8 mouse cellular contexts compared by ENCODE assay signal in the genomic region with DNA sequence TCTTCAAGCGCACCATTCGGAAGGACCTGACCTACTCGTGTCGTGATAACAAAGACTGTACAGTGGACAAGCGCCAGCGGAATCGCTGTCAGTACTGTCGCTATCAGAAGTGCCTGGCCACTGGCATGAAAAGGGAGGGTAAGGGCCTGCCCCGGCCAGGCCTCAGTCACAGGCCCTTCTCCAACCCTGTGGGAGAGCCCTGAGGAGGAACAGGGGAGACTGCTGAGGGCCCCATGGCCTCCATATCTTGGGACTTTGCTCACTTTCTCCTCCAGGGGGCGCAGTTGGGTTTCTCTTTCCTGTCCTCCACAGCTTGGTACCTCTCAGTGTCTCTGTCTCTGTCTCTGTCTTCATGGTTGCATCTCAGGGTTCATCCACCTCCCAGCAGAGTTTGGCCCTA. TPM values are rescaled to one million over a fixed set of nuclear protein-coding genes. Genes with fewer than 3 reads are reported as not detected.
DNase-seq lines count a peak whose midpoint lies in the region; ATAC-seq lines count a peak whose summit lies in the region.

No protein-coding gene starts in this region.

- no peak overlapping the region for H3K4me2 ChIP-seq in forebrain, embryonic 11.5 days (ENCODE audit: low read depth, low read length, severe bottlenecking)
- H3K4me2 ChIP-seq in forebrain, embryonic 15.5 days (replicated peaks) = no peak overlapping the region
- H3K4me2 ChIP-seq in embryonic facial prominence, embryonic 11.5 days (ENCODE audit: low read depth, low read length) = no peak overlapping the region

- no peak overlapping the region for H3K4me3 ChIP-seq in forebrain, embryonic 11.5 days (ENCODE audit: low read depth, low read length)
- no peak overlapping the region for H3K4me3 ChIP-seq in forebrain, embryonic 15.5 days
- no peak overlapping the region for H3K4me3 ChIP-seq in embryonic facial prominence, embryonic 11.5 days (ENCODE audit: low read depth, low read length)

- peaks cover 27% of the 10 kb centered on the region for H3K4me1 ChIP-seq in forebrain, embryonic 11.5 days (replicated peaks; ENCODE audit: control insufficient read depth, insufficient read depth, low read length)
- peaks cover 51% of the 10 kb centered on the region for H3K4me1 ChIP-seq in forebrain, embryonic 15.5 days
- peaks cover 5% of the 10 kb centered on the region; the same call in 1 of the 2 replicates for H3K4me1 ChIP-seq in embryonic facial prominence, embryonic 11.5 days (ENCODE audit: control insufficient read depth, insufficient read depth, low read length)

- 78% methylated on average over 10 of the region's 10 CpGs for WGBS in forebrain, embryonic 11.5 days
- 73% methylated on average over 10 of the region's 10 CpGs for WGBS in forebrain, embryonic 15.5 days
- WGBS in embryonic facial prominence, embryonic 11.5 days = 75% methylated on average over 10 of the region's 10 CpGs

- no peaks in the 10 kb centered on the region for H3K27me3 ChIP-seq in forebrain, embryonic 11.5 days (ENCODE audit: control insufficient read depth, insufficient read depth, low read length)
- H3K27me3 ChIP-seq in forebrain, embryonic 15.5 days = no peaks in the 10 kb centered on the region
- H3K27me3 ChIP-seq in embryonic facial prominence, embryonic 11.5 days (ENCODE audit: control insufficient read depth, insufficient read depth, low read length) = no peaks in the 10 kb centered on the region

- H3K36me3 ChIP-seq in forebrain, embryonic 11.5 days (ENCODE audit: control insufficient read depth, insufficient read depth, low read length) = peaks cover 18% of the 10 kb centered on the region
- H3K36me3 ChIP-seq in forebrain, embryonic 15.5 days = peaks cover 47% of the 10 kb centered on the region
- peaks cover 7% of the 10 kb centered on the region for H3K36me3 ChIP-seq in embryonic facial prominence, embryonic 11.5 days (replicated peaks; ENCODE audit: control insufficient read depth, insufficient read depth, low read depth, low read length)

- no peak overlapping the region; the same call in 1 of the 2 replicates for H3K9ac ChIP-seq in forebrain, embryonic 11.5 days (ENCODE audit: low read length)
- no peak overlapping the region for H3K9ac ChIP-seq in forebrain, embryonic 15.5 days (replicated peaks)
- no peak overlapping the region for H3K9ac ChIP-seq in embryonic facial prominence, embryonic 11.5 days (replicated peaks; ENCODE audit: low read length)

- no peak overlapping the region for H3K27ac ChIP-seq in forebrain, embryonic 11.5 days (ENCODE audit: low read depth, low read length)
- no peak overlapping the region for H3K27ac ChIP-seq in forebrain, embryonic 15.5 days (replicated peaks)
- H3K27ac ChIP-seq in embryonic facial prominence, embryonic 11.5 days (replicated peaks; ENCODE audit: low read depth, low read length) = no peak overlapping the region

- peak; percentile 83 for DNase-seq in forebrain, embryonic 11.5 days (ENCODE audit: low spot score)
- DNase-seq in 3134 (ENCODE audit: extremely low read depth, insufficient read length, low spot score) (peak; percentile 53), adipocyte (ENCODE audit: low spot score) (peak; percentile 85)
- DNase-seq in embryonic facial prominence, embryonic 11.5 days (ENCODE audit: low spot score) = peak; percentile 72
- peak; percentile 73 for DNase-seq in kidney, adult 9 months
- peak; percentile 75 for DNase-seq in lung, postnatal 14 days
- DNase-seq in spleen, postnatal 14 days (ENCODE audit: low spot score in 2 of 2) = peak; percentile 61 to 79

- no peak for ATAC-seq in forebrain, embryonic 11.5 days (replicated peaks; ENCODE audit: low FRiP score)
- ATAC-seq in forebrain, embryonic 15.5 days (replicated peaks) = no peak
- ATAC-seq in embryonic facial prominence, embryonic 11.5 days (replicated peaks; ENCODE audit: insufficient number of reproducible peaks, low FRiP score, low TSS enrichment, low read depth) = no peak

- H3K9me3 ChIP-seq in forebrain, embryonic 11.5 days (ENCODE audit: control insufficient read depth, low read length) = no peaks in the 10 kb centered on the region
- no peaks in the 10 kb centered on the region for H3K9me3 ChIP-seq in forebrain, embryonic 15.5 days
- H3K9me3 ChIP-seq in embryonic facial prominence, embryonic 11.5 days (replicated peaks; ENCODE audit: control insufficient read depth, low read length) = no peaks in the 10 kb centered on the region

RNA-seq across cellular contexts. Expression of a gene that starts 2.5 kb away (rescaled TPM):
- polyA plus RNA-seq in forebrain, embryonic 11.5 days (2014; fragmentation: Nextera tagmentation; extraction: Ambion mirVana) = 32.8 and 40.3 TPM in 2 replicates
- polyA plus RNA-seq in forebrain, embryonic 15.5 days (2015; fragmentation: Nextera tagmentation; extraction: Ambion mirVana) = 58.2 and 64.5 TPM in 2 replicates
- 14.9 and 15.8 TPM in 2 replicates for polyA plus RNA-seq in embryonic facial prominence, embryonic 11.5 days (2014; fragmentation: Nextera tagmentation; extraction: Ambion mirVana)

RNA-seq across cellular contexts. Expression of a gene that starts 2.6 kb away (rescaled TPM):
- polyA plus RNA-seq in forebrain, embryonic 11.5 days (2014; fragmentation: Nextera tagmentation; extraction: Ambion mirVana) = 99.6 and 104 TPM in 2 replicates
- 148 and 156 TPM in 2 replicates for polyA plus RNA-seq in forebrain, embryonic 15.5 days (2015; fragmentation: Nextera tagmentation; extraction: Ambion mirVana)
- 72.1 and 78.3 TPM in 2 replicates for polyA plus RNA-seq in embryonic facial prominence, embryonic 11.5 days (2014; fragmentation: Nextera tagmentation; extraction: Ambion mirVana)

RNA-seq across cellular contexts. Expression of a gene that starts 5.2 kb away (rescaled TPM):
- polyA plus RNA-seq in forebrain, embryonic 11.5 days (2014; fragmentation: Nextera tagmentation; extraction: Ambion mirVana) = 1.3 and 1.7 TPM in 2 replicates
- polyA plus RNA-seq in forebrain, embryonic 15.5 days (2015; fragmentation: Nextera tagmentation; extraction: Ambion mirVana) = 2.0 and 2.1 TPM in 2 replicates
- polyA plus RNA-seq in embryonic facial prominence, embryonic 11.5 days (2014; fragmentation: Nextera tagmentation; extraction: Ambion mirVana) = 0.70 and 1.0 TPM in 2 replicates

RNA-seq across cellular contexts. Expression of a gene that starts 6.2 kb away (rescaled TPM):
- 81.7 and 101 TPM in 2 replicates for polyA plus RNA-seq in forebrain, embryonic 11.5 days (2014; fragmentation: Nextera tagmentation; extraction: Ambion mirVana)
- 64.4 and 74.3 TPM in 2 replicates for polyA plus RNA-seq in forebrain, embryonic 15.5 days (2015; fragmentation: Nextera tagmentation; extraction: Ambion mirVana)
- 43.0 and 46.3 TPM in 2 replicates for polyA plus RNA-seq in embryonic facial prominence, embryonic 11.5 days (2014; fragmentation: Nextera tagmentation; extraction: Ambion mirVana)

RNA-seq across cellular contexts. Expression of a gene that starts 9.6 kb away (rescaled TPM):
- 7.5 and 8.3 TPM in 2 replicates for polyA plus RNA-seq in forebrain, embryonic 11.5 days (2014; fragmentation: Nextera tagmentation; extraction: Ambion mirVana)
- polyA plus RNA-seq in forebrain, embryonic 15.5 days (2015; fragmentation: Nextera tagmentation; extraction: Ambion mirVana) = 21.9 and 22.9 TPM in 2 replicates
- 3.8 and 6.6 TPM in 2 replicates for polyA plus RNA-seq in embryonic facial prominence, embryonic 11.5 days (2014; fragmentation: Nextera tagmentation; extraction: Ambion mirVana)
